Mouse (Mus musculus) liver, postnatal 0 days (tissue): ENCODE data around the gene Bak1. TPM values are rescaled to one million over a fixed set of nuclear protein-coding genes. Genes with fewer than 3 reads are reported as not detected.
A peak's percentile ranks its signal among the peaks of the same experiment; 100 is the strongest.

Source experiments
- ATAC-seq: fragments of 200-750 bp; cut with Nextera tagmentation; 2 replicates; pipeline ENCODE4 v1.8.0; 2017; ENCODE audit warnings: mild to moderate bottlenecking, moderate library complexity
- DNase-seq: peaks from one replicate; pipeline ENCODE4 v3.0.0-alpha.2; 2016
- H3K27ac ChIP-seq: fragments of 300-500 bp; sonication (generic); 2 replicates; pipeline ENCODE4 v1.5.1; 2014; ENCODE audit warnings: antibody characterized with exemption, moderate library complexity, mild to moderate bottlenecking, low read depth
- H3K27me3 ChIP-seq: fragments of 300-500 bp; sonication (generic); 2 replicates; pipeline ENCODE4 v1.6.1; 2014; ENCODE audit warnings: low read length, control low read depth, mixed read lengths; ENCODE audit not compliant: insufficient read depth
- H3K36me3 ChIP-seq: fragments of 300-500 bp; sonication (generic); replicated peaks from 2 replicates; pipeline ENCODE4 v1.6.1; 2014; ENCODE audit warnings: mild to moderate bottlenecking, control low read depth, low read length, moderate library complexity, mixed read lengths; ENCODE audit not compliant: insufficient read depth
- H3K4me1 ChIP-seq: fragments of 300-500 bp; sonication (generic); 2 replicates; pipeline ENCODE4 v1.6.1; 2014; ENCODE audit warnings: antibody characterized with exemption, mild to moderate bottlenecking, control low read depth; ENCODE audit not compliant: insufficient read depth
- H3K4me2 ChIP-seq: fragments of 300-500 bp; sonication (generic); 2 replicates; pipeline ENCODE4 v1.6.1; 2014; ENCODE audit warnings: low read depth, mild to moderate bottlenecking, low read length, moderate library complexity, mixed read lengths
- H3K4me3 ChIP-seq: fragments of 300-500 bp; sonication (generic); 2 replicates; pipeline ENCODE4 v1.5.1; 2014; ENCODE audit warnings: low read depth, low read length
- H3K9ac ChIP-seq: fragments of 300-500 bp; sonication (generic); replicated peaks from 2 replicates; pipeline ENCODE4 v1.6.1; 2014; ENCODE audit warnings: mild to moderate bottlenecking, moderate library complexity
- H3K9me3 ChIP-seq: fragments of 300-500 bp; sonication (generic); 2 replicates; pipeline ENCODE4 v1.6.1; 2016; ENCODE audit warnings: mild to moderate bottlenecking, control low read depth, low read length, mixed read lengths
- CTCF ChIP-seq: sonication (generic); IDR thresholded peaks from 2 replicates; pipeline ENCODE4 v1.5.1; 2016; ENCODE audit warnings: antibody characterized with exemption, low read depth
- EP300 ChIP-seq: IDR thresholded peaks from 2 replicates; pipeline ENCODE4 v1.6.1; 2016; ENCODE audit warnings: antibody characterized with exemption, low read depth, mild to moderate bottlenecking
- WGBS: fragments of 180-500 bp; shearing (Covaris S2); extraction: QIAGEN DNeasy Blood & Tissue Kit; methylation state at CpG from one replicate; pipeline ENCODE4 v1.1.7; 2014; ENCODE audit not compliant: insufficient replicate concordance; 5-methylcytosine and 5-hydroxymethylcytosine counted together
- polyA plus RNA-seq: library from polyadenylated mRNA; unstranded; fragments of >200 nt; fragmentation: Nextera tagmentation; extraction: Ambion mirVana; gene quantifications from 2 replicates; pipeline ENCODE4 v1.2.1, GENCODE M21; 2015

The Bak1 gene
- polyA plus RNA-seq: 2.7 and 2.9 TPM in 2 replicates

DNA sequence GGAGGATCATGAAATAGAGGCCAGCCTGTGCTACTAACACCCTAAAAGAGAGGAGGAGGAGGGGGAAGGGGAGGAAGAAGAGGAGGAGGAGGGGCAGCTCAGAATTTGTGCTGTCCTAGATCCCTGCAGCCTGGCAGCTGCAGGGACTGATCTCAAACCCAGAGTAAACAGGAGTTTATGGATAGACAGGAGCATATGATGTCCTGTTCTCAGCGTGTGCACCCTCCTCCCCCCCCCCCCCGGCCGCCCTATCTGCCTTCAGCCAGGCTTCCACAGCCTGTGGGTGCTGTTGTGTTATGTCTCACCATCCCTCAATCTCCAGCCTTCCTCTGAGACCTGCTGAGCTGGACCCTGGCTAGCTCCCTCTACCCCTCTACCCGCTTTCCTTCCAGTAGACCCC lies at the start of gene Bak1:
Gene Bak1 (minus strand): TSS at position 101 of the 400 bp plus-strand sequence.
- Histone ChIP-seq H3K36me3 (peaks cover 11% of the 10 kb centered on the region), H3K4me3 (peak within 1 kb of the TSS; percentile 64), H3K27me3 (no peaks in the 10 kb centered on the region), H3K9me3 (no peaks in the 10 kb centered on the region), H3K9ac (peak within 1 kb of the TSS; percentile 77), H3K27ac (peak within 1 kb of the TSS; percentile 81), H3K4me2 (peak within 1 kb of the TSS; percentile 97), H3K4me1 (peaks cover 16% of the 10 kb centered on the region; the same call in 1 of the 2 replicates)
- WGBS: 82% methylated on average over 1 of the region's 4 CpGs
- no peak for DNase-seq
- TF ChIP-seq EP300: no peak
- ATAC-seq: peak; percentile 40

DNA sequence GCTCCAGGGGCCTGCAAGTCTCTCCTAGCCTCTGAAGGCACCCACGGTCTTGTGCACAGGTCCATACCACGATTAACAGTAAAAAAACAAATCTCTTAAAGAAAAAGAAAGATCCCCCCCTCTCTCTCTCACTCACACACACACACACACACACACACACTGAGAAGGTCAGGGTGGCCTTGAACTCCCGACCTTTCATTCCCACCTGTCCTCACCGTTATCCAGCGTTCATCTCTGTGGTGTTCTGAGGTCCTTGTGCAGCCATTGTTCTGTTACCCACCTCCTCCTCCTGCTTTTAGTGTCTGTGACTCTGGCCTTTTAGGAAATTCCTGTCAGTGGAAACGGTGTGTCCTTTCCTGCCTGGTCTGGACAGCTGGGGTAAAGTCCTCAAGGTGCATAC lies 49.7 kb upstream of the Bak1 start:
- no peak overlapping the region for H3K4me3 ChIP-seq
- peaks cover 3% of the 10 kb centered on the region; the same call in 1 of the 2 replicates for H3K9me3 ChIP-seq
- no peak for TF ChIP-seq CTCF
- no peak for TF ChIP-seq EP300
- H3K4me2 ChIP-seq: no peak overlapping the region
- 72% methylated on average over 6 of the region's 6 CpGs for WGBS
- 0 out of 2 replicates have a peak, but pooled peaks cover 6% of the 10 kb centered on the region for H3K4me1 ChIP-seq
- no peak for DNase-seq
- no peak for ATAC-seq
- no peaks in the 10 kb centered on the region for H3K36me3 ChIP-seq
- H3K9ac ChIP-seq: no peak overlapping the region
- no peaks in the 10 kb centered on the region for H3K27me3 ChIP-seq
- H3K27ac ChIP-seq: no peak overlapping the region

DNA sequence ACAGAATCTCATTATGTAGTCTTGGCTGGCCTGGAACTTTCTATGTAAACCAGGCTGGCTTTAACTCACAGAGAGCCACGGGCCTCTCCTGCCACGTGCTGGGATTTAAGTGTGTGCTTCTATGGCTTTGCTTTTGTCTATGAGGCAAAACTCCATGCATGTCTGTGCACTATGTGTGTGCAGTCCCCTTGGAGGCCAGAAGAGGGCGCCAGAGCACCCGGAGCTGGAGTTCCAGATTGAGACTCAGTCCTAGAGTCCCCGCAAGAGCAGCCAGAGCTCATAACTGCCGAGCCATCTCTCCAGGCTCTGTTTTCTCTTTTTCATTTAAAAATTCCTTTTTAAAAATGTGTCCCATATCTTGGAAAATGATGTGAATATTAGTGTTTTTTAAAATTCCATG lies 49.1 kb upstream of the Bak1 start:
- H3K27me3 ChIP-seq: no peaks in the 10 kb centered on the region
- H3K9me3 ChIP-seq: peaks cover 3% of the 10 kb centered on the region; the same call in 1 of the 2 replicates
- H3K27ac ChIP-seq: no peak overlapping the region
- H3K4me3 ChIP-seq: no peak overlapping the region
- 81% methylated on average over 6 of the region's 6 CpGs for WGBS
- ATAC-seq: no peak
- H3K36me3 ChIP-seq: no peaks in the 10 kb centered on the region
- H3K4me2 ChIP-seq: no peak overlapping the region
- H3K9ac ChIP-seq: no peak overlapping the region
- TF ChIP-seq EP300: no peak
- TF ChIP-seq CTCF: peak; percentile 63
- 0 out of 2 replicates have a peak, but pooled peaks cover 4% of the 10 kb centered on the region for H3K4me1 ChIP-seq
- DNase-seq: peak; percentile 39

DNA sequence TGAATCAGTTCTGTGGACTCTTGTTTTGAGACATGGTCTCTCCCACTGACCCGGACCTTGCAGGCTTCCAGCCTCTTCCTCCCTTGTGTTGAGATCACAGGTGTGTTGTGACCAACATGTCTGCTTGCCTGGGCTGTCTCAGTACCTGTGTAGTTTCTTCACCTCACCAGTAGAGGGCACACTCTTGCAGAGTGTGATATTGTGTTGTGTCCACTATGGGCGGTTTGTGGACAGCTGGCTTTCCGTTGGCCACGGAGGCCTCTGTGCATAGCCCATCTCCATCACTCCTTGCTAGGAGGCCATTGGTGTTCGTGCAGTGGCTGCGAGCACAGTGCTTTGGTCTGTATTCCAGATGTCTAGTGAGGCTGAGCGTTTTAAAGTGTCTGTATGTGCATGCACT lies 48.3 kb upstream of the Bak1 start:
- ATAC-seq: no peak
- Histone ChIP-seq H3K4me2 (no peak overlapping the region), H3K36me3 (no peaks in the 10 kb centered on the region), H3K4me3 (no peak overlapping the region), H3K9me3 (peaks cover 3% of the 10 kb centered on the region; the same call in 1 of the 2 replicates), H3K9ac (no peak overlapping the region), H3K27me3 (no peaks in the 10 kb centered on the region), H3K27ac (no peak overlapping the region), H3K4me1 (0 out of 2 replicates have a peak, but pooled peaks cover 4% of the 10 kb centered on the region)
- TF ChIP-seq EP300 (no peak), CTCF (peak; percentile 55)
- WGBS: 94% methylated on average over 7 of the region's 7 CpGs
- DNase-seq: no peak

DNA sequence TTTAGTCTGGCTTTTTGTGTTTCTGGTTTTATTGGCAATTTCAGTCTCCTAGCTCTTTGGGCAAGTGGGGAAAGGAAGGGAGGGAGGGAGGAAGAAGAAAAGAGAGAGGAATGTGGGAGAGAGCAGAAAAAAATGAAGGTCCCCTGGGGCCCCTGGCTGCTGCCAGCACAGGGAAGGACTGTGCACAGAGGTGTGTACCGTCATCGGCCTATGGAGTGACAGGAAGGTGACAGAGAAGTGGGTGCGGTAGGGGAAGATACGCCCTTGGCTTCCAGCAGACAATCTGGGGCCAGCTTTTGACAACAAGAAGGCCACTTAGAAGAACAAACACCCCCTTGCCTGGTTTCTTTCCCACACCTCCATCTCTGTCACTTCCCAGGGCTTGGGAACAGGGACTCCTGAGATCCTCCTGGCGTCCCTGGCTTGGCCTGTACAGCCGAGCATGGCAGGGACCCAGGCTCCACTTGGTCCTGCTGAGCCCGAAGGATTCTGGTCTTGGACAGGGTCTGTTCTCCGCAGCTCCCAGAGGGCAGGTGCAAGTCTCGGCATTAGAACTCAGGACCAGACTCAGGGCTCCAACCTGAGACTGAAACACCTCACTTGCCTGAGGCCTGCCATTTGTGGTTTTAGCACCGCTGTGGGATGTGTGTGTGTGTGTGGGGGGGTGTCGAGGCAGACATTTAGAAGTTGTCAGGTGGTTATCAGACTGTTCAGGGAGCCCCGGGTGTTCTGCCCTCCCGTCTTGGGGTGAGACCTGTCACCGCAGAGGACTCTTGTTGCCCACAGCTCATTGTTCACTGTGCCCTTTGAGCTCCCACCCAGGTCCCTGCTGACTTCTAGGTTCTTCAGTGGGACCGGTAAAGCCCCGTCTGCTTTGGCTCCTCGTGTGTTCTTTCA lies 46.3 kb upstream of the Bak1 start:
- no peak overlapping the region for H3K9ac ChIP-seq
- no peak overlapping the region for H3K4me2 ChIP-seq
- H3K36me3 ChIP-seq: no peaks in the 10 kb centered on the region
- H3K4me3 ChIP-seq: no peak overlapping the region
- peaks cover 3% of the 10 kb centered on the region; the same call in 1 of the 2 replicates for H3K9me3 ChIP-seq
- ATAC-seq (no peak), DNase-seq (no peak)
- TF ChIP-seq EP300: no peak
- TF ChIP-seq CTCF: no peak
- H3K4me1 ChIP-seq: no peaks in the 10 kb centered on the region
- no peaks in the 10 kb centered on the region for H3K27me3 ChIP-seq
- H3K27ac ChIP-seq: no peak overlapping the region
- WGBS: 60% methylated on average over 17 of the region's 17 CpGs

DNA sequence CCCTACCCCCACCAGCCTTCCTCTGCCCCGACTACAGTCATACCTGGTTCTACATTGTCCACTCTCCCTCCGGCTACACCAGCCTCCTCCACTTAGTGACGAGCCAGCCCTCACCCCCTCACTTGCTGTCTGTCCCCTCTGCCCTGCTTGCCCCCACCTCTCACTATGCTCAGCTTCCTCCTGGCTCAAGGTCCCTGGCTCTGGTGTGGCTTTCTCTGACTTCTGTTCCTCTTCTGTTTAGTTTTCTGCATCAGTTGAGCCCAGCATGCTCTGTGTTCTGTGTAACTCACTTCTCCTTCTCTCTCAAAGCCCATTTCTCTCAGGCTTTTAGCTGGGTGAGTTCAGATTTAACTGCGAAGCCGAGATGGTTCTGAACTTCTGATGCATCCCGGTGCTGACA lies 45.4 kb upstream of the Bak1 start:
- Histone ChIP-seq H3K36me3 (no peaks in the 10 kb centered on the region), H3K4me1 (no peaks in the 10 kb centered on the region), H3K27me3 (no peaks in the 10 kb centered on the region), H3K27ac (no peak overlapping the region), H3K9ac (no peak overlapping the region), H3K4me2 (no peak overlapping the region), H3K9me3 (peaks cover 3% of the 10 kb centered on the region; the same call in 1 of the 2 replicates), H3K4me3 (no peak overlapping the region)
- TF ChIP-seq EP300 (no peak), CTCF (no peak)
- WGBS: 48% methylated on average over 6 of the region's 6 CpGs
- ATAC-seq (no peak), DNase-seq (no peak)
